Comparison of ENCODE assay signal across 9 mouse cellular contexts in genomic region chr19:21883922-21884321, GRCm38 (mm10).
DNase-seq lines count a peak whose midpoint lies in the region; ATAC-seq lines count a peak whose summit lies in the region.
"Had no signal": no experiment of that assay in that cellular context is flagged by ENCODE, and none has a peak within 500 bp of the region (broad histone marks: within the 10 kb centered on the region; RNA-seq: fewer than 3 reads in every experiment).

No protein-coding gene starts in this region.

- H3K36me3 ChIP-seq in heart, embryonic 13.5 days, result no peaks in the 10 kb centered on the region
- H3K36me3 ChIP-seq in midbrain, embryonic 11.5 days (ENCODE audit: control insufficient read depth, insufficient read depth, low read length), result no peaks in the 10 kb centered on the region
- no peaks in the 10 kb centered on the region for H3K36me3 ChIP-seq in midbrain, embryonic 14.5 days (ENCODE audit: control insufficient read depth, insufficient read depth, low read length)
- no peaks in the 10 kb centered on the region for H3K36me3 ChIP-seq in forebrain, embryonic 16.5 days (ENCODE audit: control insufficient read depth, insufficient read depth)
- H3K36me3 ChIP-seq in midbrain, embryonic 15.5 days (replicated peaks), result no peaks in the 10 kb centered on the region
- H3K36me3 ChIP-seq: embryonic facial prominence, embryonic 12.5 days had no signal

- DNase-seq in heart, postnatal 25 days (ENCODE audit: low spot score), result no peak
- no peak for DNase-seq in midbrain, embryonic 11.5 days (ENCODE audit: low spot score, missing footprints)
- DNase-seq in midbrain, embryonic 14.5 days, result no peak
- no peak for DNase-seq in layer of hippocampus, postnatal 36 days
- DNase-seq: kidney, adult 8-10 months had no signal

- peak overlapping the region; percentile 68 for H3K27ac ChIP-seq in heart, embryonic 13.5 days (replicated peaks)
- H3K27ac ChIP-seq in midbrain, embryonic 11.5 days (ENCODE audit: low read depth, low read length), result no peak overlapping the region
- no peak overlapping the region for H3K27ac ChIP-seq in midbrain, embryonic 14.5 days (replicated peaks; ENCODE audit: low read depth, low read length)
- no peak overlapping the region for H3K27ac ChIP-seq in forebrain, embryonic 16.5 days (ENCODE audit: low read length)
- H3K27ac ChIP-seq in midbrain, embryonic 15.5 days, result no peak overlapping the region

- peaks cover under 1% of the 10 kb centered on the region; the same call in 1 of the 2 replicates for H3K9me3 ChIP-seq in heart, embryonic 13.5 days
- no peaks in the 10 kb centered on the region for H3K9me3 ChIP-seq in midbrain, embryonic 11.5 days (ENCODE audit: control insufficient read depth, low read length)
- no peaks in the 10 kb centered on the region for H3K9me3 ChIP-seq in midbrain, embryonic 14.5 days (ENCODE audit: control insufficient read depth, low read length)
- no peaks in the 10 kb centered on the region for H3K9me3 ChIP-seq in forebrain, embryonic 16.5 days (ENCODE audit: control insufficient read depth, low read length)
- no peaks in the 10 kb centered on the region for H3K9me3 ChIP-seq in midbrain, embryonic 15.5 days
- H3K9me3 ChIP-seq: embryonic facial prominence, embryonic 12.5 days had no signal

- WGBS in heart, embryonic 13.5 days, result 72% methylated on average over 2 of the region's 2 CpGs
- WGBS in midbrain, embryonic 11.5 days, result 80% methylated on average over 2 of the region's 2 CpGs
- WGBS in midbrain, embryonic 14.5 days, result 73% methylated on average over 2 of the region's 2 CpGs
- WGBS in forebrain, embryonic 16.5 days, result 49% methylated on average over 2 of the region's 2 CpGs
- 83% methylated on average over 2 of the region's 2 CpGs for WGBS in midbrain, embryonic 15.5 days

- no peak for ATAC-seq in heart, embryonic 13.5 days (ENCODE audit: extremely low read depth, insufficient number of reproducible peaks, low FRiP score, low TSS enrichment)
- peak; percentile 54; the same call in 1 of the 2 replicates for ATAC-seq in midbrain, embryonic 11.5 days (ENCODE audit: low FRiP score)
- ATAC-seq in midbrain, embryonic 14.5 days (ENCODE audit: low FRiP score, low TSS enrichment), result no peak
- ATAC-seq in forebrain, embryonic 16.5 days, result peak; percentile 83
- 0 out of 2 replicates have a peak, but pooled peaks have one; percentile 39 for ATAC-seq in midbrain, embryonic 15.5 days (replicated peaks)

- H3K27me3 ChIP-seq in heart, embryonic 13.5 days (replicated peaks), result no peaks in the 10 kb centered on the region
- H3K27me3 ChIP-seq in midbrain, embryonic 11.5 days (ENCODE audit: control insufficient read depth, insufficient read depth, low read length), result no peaks in the 10 kb centered on the region
- H3K27me3 ChIP-seq in midbrain, embryonic 14.5 days (ENCODE audit: control insufficient read depth, insufficient read depth, low read length), result no peaks in the 10 kb centered on the region
- H3K27me3 ChIP-seq in forebrain, embryonic 16.5 days (replicated peaks; ENCODE audit: control insufficient read depth, insufficient read depth, low read length), result no peaks in the 10 kb centered on the region
- no peaks in the 10 kb centered on the region for H3K27me3 ChIP-seq in midbrain, embryonic 15.5 days (replicated peaks)
- H3K27me3 ChIP-seq: embryonic facial prominence, embryonic 12.5 days had no signal

- H3K4me1 ChIP-seq in heart, embryonic 13.5 days, result peaks cover 42% of the 10 kb centered on the region
- H3K4me1 ChIP-seq in midbrain, embryonic 11.5 days (ENCODE audit: control insufficient read depth, insufficient read depth, low read length), result no peaks in the 10 kb centered on the region
- no peaks in the 10 kb centered on the region; the same call in 1 of the 2 replicates for H3K4me1 ChIP-seq in midbrain, embryonic 14.5 days (ENCODE audit: control insufficient read depth, insufficient read depth, low read length)
- H3K4me1 ChIP-seq in forebrain, embryonic 16.5 days (replicated peaks; ENCODE audit: control insufficient read depth, insufficient read depth, low read length), result peaks cover 3% of the 10 kb centered on the region; the same call in 1 of the 2 replicates
- no peaks in the 10 kb centered on the region for H3K4me1 ChIP-seq in midbrain, embryonic 15.5 days

- no peak overlapping the region for H3K4me2 ChIP-seq in heart, embryonic 13.5 days
- H3K4me2 ChIP-seq in midbrain, embryonic 11.5 days, result no peak overlapping the region
- no peak overlapping the region for H3K4me2 ChIP-seq in midbrain, embryonic 14.5 days (ENCODE audit: low read length)
- no peak overlapping the region for H3K4me2 ChIP-seq in forebrain, embryonic 16.5 days (ENCODE audit: low read length)
- no peak overlapping the region for H3K4me2 ChIP-seq in midbrain, embryonic 15.5 days
- H3K4me2 ChIP-seq: embryonic facial prominence, embryonic 12.5 days had no signal

- intact Hi-C loops in heart, postnatal 25 days (cut with DNase I), result loop anchor here (10.0 kb wide), 1 partner anchor 499 kb away; no protein-coding TSS in a partner anchor

- H3K4me3 ChIP-seq in heart, embryonic 13.5 days, result no peak overlapping the region
- no peak overlapping the region for H3K4me3 ChIP-seq in midbrain, embryonic 11.5 days (ENCODE audit: low read depth, low read length)
- H3K4me3 ChIP-seq in midbrain, embryonic 14.5 days (replicated peaks; ENCODE audit: low read depth, low read length), result no peak overlapping the region
- H3K4me3 ChIP-seq in forebrain, embryonic 16.5 days (replicated peaks; ENCODE audit: low read length), result no peak overlapping the region
- H3K4me3 ChIP-seq in midbrain, embryonic 15.5 days, result no peak overlapping the region
- H3K4me3 ChIP-seq: embryonic facial prominence, embryonic 12.5 days had no signal

- H3K9ac ChIP-seq in heart, embryonic 13.5 days, result no peak overlapping the region
- no peak overlapping the region for H3K9ac ChIP-seq in midbrain, embryonic 11.5 days (ENCODE audit: low read length)
- H3K9ac ChIP-seq in midbrain, embryonic 14.5 days (replicated peaks; ENCODE audit: low read length), result no peak overlapping the region
- H3K9ac ChIP-seq in forebrain, embryonic 16.5 days (replicated peaks; ENCODE audit: low read depth, low read length), result no peak overlapping the region
- no peak overlapping the region for H3K9ac ChIP-seq in midbrain, embryonic 15.5 days
- H3K9ac ChIP-seq: embryonic facial prominence, embryonic 12.5 days had no signal

Comparison
In these comparisons a context has a peak if more than half of its experiments do, and no peak if none do; other contexts are left out.
1. ATAC-seq: peak in midbrain, embryonic 11.5 days (single experiment), forebrain, embryonic 16.5 days (single experiment) and midbrain, embryonic 15.5 days (single experiment); none in heart, embryonic 13.5 days (single experiment) and midbrain, embryonic 14.5 days (single experiment).